Mouse (Mus musculus) B cell, adult 2 months (primary cell): ENCODE measurements at regions not wholly inside any gene's neighbourhood (a gene's known extent, or its start where the extent isn't known, plus 50 kb on each side); places are given as distances from the start of the nearest gene placed in this dataset.

Experiments
- DNase-seq, 2 experiments: peaks; one replicate each; pipeline ENCODE4 v3.0.0; 2022

- DNase-seq, result no peak
These were observed 124.4 kb upstream of the Sox9 start for GRCm38 (mm10) chr11:112657410-112658159.

- no peak for DNase-seq
These were observed 122.1 kb upstream of the Sox9 start for GRCm38 (mm10) chr11:112659911-112660310.

DNA sequence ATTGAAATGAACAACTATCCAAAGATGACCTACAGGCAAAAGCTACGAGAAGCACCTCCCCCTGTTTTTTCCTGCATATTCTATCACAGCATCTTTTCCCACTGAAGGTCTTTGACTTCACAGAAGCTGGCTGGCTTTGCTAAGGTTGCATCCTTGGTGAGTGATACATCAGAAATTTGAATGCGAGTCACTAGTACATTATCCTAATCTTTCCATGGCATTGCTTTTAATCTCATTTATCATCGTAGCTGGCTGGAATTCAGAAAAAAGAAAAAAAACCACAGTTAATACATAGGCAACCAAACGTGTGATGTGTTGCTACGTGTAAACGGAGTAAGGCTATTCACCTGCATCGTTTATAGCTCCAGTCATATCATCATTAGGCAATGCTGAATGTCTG lies 120.6 kb upstream of the Sox9 start:
- DNase-seq, result no peak

DNA sequence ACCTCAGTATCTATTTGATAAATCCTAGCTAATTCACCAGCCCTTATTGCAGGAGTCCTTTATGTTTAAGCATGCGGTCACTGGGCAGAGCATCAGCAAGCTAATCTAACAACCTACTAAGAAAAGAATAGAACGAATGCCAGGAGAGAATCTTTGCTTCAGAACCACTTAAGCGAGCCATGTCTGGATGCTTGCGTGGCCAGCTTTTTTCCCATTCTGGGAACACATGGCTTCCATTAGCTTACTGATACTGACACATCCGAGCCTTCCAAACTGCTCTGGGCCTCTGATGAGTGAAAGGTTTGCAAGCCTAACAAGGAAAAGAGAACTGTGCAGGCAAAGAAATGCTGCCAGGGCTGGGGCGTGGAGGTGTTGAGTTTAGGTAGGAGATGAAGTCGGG lies 114.7 kb upstream of the Sox9 start:
- no peak for DNase-seq

DNA sequence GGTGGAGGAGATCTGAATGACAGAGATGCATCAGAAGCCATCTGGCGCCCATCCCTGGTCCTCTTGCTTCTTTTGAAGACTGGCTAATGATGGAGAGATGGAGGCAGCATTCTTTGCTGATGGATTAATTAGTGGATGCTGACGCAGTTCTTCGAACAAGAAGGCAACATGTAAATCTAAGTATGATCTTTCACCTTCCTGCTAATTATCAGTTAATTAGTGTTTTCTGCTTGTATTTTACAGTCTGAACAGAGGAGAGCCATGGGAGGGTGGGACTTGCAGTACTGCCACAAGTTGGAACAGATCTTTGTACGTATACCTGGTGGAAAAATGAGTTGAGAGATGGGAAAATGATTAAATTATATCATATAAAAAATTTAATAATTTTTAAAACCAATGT lies 109.9 kb upstream of the Sox9 start:
- DNase-seq, result no peak

- DNase-seq, result no peak
These were observed 92.0 kb upstream of the Sox9 start for GRCm38 (mm10) chr11:112690047-112690446.

DNA sequence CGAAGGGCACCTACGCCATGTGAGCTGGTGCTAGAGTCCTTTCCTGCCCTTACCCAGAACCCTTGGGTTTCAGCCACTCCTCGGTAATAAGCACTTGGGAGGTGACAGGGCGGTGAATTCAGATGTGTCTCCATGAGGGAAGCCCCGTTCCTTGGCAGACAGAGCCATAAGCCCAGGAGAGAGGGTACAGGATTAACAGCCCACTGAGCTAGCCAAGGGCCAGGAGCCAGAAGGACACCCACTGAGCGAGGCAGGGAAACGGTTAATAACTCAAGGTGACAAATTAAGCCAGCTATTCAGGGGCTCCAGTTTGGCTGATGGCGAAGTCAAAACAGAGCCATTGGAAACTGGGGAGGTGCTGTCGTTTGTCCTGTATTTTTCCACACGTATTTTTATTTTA lies 75.9 kb upstream of the Sox9 start:
- DNase-seq, result no peak

DNA sequence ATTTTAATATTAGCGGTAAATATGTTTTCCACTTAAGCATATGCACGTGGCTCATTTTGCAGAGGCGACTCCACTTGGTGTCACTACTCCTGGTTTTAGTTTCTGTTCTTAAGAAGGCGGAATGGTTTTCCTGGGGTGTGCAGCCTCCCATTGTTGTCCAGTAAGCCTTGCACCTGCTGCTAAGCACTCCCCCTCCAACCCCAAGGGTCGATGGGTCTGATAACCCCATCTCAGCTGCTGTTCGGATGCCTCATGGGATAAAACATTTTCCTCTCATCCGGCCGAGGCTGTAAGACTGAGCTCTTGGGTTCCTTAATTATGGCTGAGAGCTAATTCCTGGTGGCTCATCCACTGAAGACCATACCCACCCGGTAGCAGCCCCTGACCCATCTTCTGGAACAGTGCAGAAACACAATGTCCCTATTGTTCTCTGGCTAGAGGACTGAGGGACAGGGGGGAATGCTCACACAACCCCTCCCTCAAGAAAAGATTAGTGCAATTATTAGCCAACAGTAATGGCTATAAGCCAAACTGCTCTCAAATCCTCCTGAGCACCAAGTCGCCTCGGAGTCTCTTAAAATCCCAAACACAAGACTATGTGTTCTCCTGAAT lies 73.8 kb upstream of the Sox9 start:
- no peak for DNase-seq

DNA sequence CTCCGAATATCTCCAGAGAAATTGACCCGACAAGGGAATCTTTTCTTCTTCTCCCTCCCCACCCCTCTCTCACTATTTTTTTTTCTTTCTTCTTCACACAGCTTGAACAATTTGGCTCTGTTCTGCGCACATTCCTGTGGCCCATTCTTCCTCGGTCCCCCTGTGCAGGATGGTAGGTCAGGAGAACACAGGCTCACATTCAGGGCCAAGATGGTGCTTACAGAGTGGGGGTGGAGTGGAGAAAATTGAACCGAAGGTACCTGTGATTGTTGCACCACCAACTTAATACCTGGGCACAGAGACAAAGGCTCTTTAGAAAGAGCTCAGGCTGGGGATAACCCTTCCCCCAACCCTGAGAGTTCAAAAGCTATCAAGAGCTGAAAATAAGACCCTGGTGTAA lies 70.4 kb upstream of the Sox9 start:
- DNase-seq, result no peak

DNA sequence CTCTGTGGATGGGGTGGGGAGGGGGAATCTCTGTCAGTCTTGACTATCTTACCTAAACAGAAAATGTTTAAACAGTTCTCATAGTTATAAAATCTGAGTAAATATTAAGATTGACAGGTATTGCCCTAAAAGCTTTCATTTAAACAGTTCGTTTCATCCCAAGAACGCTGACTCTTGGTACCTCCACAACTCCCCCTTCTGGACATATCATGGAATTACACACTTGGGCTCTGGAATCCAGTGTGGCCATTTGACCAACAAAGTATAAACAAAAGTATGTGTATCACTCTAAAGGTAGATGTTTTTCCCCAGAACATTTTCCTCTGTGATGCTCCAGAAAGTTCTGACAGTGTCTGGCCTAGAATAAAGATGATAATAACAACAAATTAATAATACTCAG lies 63.5 kb upstream of the Sox9 start:
- DNase-seq, result no peak

DNA sequence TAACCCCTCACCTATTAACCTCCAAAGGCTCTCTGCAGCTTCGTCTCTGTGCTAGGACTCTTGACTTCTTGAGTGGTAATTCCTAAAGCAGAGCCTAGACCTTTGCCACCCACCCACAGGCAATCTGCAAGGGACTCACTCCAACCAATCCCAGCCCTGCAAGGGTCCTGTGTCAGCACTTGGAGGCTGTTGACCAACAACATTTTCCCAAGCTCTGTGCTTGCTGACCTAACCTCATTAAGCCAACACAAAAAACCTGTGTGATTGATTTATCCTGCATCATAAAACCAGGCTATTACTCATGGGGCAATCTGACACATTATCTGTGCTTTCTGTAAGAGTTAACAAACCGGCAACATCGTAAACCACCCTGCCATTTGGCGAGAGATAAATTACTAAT lies 61.4 kb upstream of the Sox9 start:
- DNase-seq, result no peak

DNA sequence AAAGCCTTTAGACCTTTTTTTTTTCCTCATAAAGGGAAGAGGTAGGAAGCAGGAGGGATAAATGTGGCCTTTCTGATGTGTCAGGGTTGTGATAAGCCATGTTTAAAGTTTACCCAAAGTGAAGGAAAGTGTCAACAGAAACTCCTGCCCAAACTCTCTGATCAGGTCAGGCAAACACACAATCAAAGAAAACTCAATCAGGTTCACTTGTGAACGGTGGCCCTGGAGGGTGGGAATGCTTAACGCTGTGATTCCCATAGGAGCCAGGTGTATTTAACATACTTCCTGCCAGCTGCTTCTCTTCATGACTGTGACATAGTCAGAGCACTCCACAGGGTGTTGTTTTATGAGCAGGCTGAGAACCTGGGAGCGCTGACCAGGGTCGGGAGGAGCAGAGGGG lies 59.1 kb upstream of the Sox9 start:
- no peak for DNase-seq

DNA sequence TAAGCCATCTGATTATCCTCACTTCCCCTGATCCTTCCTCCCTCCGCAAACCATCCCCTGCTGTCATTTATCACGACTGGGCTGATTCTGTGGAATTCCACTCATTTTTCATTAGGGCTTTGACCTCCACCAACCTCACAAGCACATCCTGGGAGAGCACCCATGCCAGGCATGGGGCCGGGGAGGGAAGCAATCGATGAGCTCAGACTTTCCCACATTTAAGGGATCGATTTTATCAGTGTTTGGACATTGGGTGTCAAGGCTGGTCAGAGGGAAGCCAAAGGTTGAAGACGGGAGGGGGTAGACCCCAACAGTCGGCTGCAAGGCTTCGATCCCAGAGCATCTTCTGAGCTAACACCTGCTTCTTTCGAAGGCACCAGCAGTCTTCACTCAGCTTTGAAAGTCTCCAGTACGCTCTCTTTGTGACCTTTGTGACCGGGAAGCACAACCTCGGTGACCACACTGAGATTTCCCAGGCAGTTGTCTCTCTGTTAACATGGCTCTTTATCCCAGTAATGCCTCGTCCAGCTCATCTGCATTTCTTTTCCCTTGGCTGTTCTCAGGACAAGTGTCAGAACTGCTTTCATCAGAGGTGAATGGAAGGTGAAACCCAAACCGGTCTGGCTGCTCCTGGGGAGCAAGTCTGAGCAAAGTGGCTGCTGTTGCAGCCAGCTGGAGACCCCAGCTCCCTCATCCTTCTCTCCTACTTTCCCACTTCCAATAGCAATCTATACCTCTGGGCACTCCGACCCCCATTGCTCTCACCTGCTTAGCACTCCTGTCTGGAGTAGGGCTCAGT lies 53.7 kb upstream of the Sox9 start:
- no peak for DNase-seq
